Mouse (Mus musculus): Measurements from ENCODE around the gene Acss1. TPM values are rescaled to one million over a fixed set of nuclear protein-coding genes. Genes with fewer than 3 reads are reported as not detected.

The Acss1 gene
- total RNA-seq, 2 experiments from 2014 or later: 17.7 to 18.3 TPM

DNA sequence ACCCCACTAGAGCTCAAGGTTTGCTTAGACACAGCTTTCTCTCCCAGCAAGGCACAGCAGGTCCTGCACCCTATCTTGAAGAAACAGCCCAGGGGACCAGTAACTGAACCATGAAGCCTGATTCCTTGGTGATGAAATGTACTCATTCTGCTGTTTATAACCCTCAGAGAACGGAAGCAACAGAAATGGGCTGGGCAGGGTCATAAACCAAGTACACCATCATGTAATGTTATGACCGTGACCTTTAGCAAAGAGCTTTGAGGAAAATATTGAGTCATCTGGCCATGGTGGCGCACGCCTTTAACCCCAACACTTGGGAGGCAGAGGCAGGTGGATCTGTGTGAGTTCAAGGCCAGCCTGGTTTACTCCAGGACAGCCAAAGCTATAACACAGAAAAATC lies 23.1 kb downstream of the Acss1 start:
- DNase-seq (ENCODE audit: low spot score in 2 of 2): no peak

DNA sequence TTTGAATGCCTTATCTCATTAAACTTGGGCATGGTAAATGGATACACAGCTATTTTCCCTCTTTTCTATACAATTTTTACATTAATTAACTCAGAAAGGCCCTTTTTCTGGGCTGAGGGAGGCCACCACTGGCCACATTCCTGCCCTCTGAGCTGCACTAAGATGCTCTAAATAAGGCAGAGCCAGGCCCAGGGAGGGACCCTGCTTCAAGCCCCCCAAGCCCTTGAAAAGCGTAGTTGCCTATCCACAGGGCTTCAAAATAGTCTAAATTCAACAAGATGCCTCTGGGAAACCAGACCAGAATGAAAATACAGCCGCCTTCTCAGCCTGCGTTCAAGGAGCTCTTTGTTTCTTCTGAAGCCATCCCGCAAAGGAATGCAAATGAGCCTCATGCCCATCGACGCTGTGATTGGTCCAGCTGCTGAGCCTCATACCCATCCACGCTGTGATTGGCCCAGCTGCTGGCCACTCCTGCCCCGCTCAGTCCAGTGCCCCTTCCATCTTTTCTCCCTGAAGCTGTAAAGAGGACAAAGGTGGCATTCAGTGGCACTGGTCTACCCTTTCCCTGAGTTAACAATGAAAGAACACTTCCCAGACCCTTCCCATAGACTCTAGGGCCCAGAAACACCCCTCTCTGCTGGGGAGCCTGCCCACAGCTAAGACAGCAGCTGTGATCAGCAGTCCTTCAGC lies 24.4 kb downstream of the Acss1 start:
- DNase-seq (ENCODE audit: low spot score in 2 of 2): peak in 1 of 2 experiments; percentile 47

DNA sequence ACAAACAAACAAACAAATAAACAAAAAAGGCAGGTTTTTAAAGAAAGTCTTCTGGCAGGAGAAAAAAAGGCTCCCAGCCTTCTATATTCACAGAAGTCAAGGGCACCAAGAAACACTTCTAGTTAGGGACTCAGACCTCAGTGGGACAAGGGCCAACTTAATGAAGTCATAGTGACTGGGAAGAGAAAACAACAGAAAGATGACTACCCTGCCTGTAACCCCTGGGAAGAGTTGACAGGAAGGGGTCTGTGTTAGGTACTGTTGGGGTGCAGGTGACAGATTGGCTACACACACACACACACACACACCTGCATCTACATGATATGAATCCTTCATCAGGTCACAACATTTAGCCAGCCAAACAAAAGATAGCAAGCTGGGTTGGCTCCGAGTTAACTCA lies 25.1 kb downstream of the Acss1 start:
- DNase-seq (ENCODE audit: low spot score in 2 of 2): no peak

DNA sequence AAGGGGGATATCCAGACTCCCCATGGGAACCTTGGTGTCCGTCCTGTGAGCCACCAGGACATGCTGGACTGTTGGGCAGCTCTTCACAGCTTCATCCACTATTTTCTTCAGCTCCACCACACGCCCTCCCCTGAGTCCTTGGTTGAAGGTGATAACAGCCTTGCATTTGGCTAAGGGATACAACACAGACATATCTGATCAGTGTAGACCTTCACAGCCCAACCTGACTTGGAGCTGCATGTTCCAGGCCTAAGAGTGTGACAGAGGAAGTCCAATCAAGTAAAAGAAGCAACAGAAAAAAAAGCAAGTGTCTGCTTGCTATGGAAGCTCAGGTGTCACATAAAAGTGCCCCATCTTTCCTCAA lies 29.9 kb downstream of the Acss1 start:
- DNase-seq (ENCODE audit: low spot score in 2 of 2): no peak

DNA sequence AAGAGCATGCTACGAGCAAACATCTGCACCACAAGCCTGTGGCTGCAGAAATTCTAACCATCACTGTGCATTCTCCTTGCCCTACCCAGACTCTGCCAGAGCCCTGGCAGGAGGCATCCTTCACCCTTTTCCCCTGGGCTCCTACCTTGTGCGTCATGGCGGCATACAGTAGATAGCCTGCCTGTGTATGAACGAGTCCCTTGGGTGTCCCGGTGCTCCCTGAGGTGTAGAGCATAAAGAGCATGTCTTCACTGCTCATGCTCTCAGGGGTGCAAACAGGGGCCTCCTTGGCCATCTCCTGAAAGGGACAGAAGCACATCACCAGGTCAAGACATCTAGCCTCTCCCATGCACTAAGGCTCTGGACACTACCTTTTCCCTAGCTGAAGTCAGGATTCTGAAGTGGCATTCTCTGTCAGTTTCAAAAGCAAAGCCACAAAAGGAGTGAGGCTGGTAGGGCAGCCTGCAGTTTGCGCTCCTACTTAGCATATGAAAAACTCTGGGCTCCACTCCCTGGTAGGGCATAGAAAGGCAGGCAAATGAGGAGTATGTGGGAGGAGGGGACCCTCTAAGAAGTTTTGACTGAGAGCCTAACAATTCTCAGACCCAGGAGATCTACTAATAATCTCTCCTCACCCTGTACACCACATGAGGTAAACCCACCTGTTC lies 30.5 kb downstream of the Acss1 start:
- no peak for DNase-seq (ENCODE audit: low spot score in 2 of 2)

DNA sequence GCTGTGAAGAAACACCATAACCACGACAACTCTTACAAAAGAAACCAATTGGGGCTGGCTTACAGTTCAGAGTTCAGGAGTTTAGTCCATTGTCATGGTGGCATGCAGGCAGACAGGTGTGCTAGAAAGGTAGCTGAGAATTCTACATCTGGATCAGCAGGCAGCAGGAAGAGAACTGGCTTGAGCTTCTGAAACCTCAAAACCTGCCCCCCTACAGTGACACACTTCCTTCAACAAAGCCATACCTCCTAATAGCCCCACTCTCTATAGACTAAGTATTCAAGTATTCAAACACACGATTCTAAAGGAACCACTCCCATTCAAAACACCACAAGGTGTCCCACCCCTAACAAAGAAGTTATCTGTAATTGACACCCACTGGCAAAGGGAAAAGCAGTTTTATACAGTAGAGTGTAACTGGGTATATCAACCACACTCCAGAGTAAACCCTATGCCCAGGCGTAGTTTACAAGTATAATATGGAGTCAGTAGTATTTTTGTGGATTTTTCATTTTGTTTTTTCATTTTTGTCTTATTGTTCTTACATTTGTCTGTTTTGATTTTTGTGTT lies 32.3 kb downstream of the Acss1 start:
- no peak for DNase-seq (ENCODE audit: low spot score in 2 of 2)

DNA sequence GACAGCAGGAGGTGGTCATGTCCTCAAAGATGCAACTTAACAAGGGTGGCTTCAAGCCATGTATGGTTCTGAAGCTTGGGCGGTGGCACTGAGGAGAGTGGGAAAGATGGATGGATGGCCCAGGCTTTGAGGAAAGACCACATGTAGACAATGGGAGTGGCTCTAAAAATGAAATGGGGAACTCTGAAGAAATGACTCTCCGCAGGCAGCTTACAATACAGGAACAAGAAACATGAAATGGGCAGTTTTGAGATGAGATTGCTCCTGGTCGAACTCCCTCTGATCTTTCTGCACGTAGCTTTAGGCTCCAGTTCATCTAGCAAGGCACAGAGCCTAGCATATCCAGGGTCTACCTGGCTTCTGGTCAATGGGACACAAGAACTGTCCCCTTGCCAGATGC lies 39.0 kb downstream of the Acss1 start:
- no peak for DNase-seq (ENCODE audit: low spot score in 2 of 2)

DNA sequence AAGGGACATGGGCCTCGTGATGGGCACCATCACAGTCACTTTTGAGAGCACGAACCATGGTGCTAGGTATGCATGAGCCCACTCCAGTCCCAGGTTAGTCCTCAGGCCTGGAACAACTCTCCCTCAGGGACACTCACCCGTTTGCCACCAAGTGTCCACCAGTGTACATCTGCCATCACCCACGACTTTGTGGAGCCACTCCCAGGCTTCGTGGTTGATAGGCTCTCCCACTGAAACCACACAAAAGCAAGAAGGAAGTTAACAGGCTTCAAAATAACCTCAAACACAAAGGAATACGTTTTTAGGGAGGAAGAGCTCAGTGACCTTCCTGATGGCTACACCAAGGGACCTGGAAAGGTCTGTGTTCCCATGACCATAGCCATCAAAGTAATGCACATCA lies 41.2 kb downstream of the Acss1 start:
- DNase-seq (ENCODE audit: low spot score in 2 of 2): no peak

DNA sequence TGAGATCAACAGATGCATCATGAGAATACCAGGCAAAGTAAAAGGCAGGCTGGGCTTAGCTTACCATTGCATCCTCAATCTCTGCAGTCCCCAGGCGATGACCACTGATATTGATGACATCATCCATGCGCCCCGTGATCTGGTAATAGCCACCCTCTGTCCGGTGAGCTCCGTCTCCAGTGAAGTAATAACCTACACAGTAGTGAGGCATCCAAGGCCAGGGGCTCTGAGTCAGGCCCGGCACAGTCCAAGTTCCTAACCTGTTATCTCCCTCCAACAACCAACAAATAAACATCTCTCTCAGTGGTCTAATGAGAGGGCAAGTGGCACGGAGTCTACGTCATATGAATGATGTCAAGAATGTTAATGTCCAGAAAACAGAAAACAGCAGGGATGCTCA lies 43.4 kb downstream of the Acss1 start:
- no peak for DNase-seq (ENCODE audit: low spot score in 2 of 2)

DNA sequence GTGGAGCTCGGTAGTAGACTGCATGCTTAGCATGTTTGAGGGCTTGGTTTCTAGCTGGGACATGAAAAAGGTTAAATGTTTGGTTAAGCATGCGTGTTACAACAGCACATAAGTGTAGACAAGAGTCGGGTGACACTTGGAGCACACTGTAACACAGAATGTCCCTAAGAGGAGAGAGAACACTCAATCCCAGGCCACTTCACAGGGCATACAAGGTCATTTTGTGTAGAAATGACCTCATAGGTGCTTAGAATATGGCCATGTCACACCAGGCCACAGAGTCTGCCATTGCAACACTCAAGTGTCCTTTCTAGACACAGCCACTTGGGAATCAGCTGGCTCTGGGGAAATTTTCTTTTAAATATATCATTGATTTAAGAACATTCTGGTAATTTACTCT lies 44.3 kb downstream of the Acss1 start:
- no peak for DNase-seq (ENCODE audit: low spot score in 2 of 2)

DNA sequence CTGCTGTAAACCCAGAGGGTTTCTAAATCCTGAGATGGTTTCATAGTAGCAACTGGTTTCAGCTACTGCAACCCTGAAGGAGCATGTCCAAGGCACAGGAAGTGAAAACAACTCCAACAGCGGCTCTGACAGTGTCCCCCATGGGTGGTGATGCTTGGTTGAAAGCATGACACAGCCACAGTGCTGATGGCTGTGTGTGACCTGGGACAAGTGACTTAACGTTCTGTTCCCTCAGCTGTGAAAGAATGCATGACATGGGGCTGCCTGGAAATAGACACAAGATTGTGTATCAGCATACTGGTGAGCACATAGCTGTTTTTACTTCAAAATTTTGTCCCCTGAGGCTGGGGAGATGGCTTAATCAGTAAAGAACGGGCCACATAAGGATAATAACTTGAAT lies 46.6 kb downstream of the Acss1 start:
- no peak for DNase-seq (ENCODE audit: low spot score in 2 of 2)

DNA sequence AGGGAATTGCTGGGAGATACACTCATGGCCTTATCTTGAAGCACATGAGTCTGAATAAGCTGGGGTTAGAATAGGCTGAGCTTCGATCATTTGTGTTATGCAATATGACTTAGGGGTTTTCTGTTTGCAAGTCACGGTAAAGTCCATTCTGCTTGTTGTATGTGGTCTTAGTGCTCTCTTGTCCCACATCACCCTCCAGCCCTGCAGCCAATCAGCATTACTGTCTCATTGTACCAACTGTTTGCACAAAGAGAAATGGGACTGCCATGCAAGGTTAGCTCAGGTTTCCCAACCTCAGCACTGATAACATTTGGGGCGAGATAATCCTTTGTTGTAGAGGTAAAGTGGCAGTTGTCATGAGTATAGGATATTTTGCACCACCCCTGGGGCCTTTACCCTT lies 58.2 kb downstream of the Acss1 start:
- DNase-seq (ENCODE audit: low spot score in 2 of 2): no peak

DNA sequence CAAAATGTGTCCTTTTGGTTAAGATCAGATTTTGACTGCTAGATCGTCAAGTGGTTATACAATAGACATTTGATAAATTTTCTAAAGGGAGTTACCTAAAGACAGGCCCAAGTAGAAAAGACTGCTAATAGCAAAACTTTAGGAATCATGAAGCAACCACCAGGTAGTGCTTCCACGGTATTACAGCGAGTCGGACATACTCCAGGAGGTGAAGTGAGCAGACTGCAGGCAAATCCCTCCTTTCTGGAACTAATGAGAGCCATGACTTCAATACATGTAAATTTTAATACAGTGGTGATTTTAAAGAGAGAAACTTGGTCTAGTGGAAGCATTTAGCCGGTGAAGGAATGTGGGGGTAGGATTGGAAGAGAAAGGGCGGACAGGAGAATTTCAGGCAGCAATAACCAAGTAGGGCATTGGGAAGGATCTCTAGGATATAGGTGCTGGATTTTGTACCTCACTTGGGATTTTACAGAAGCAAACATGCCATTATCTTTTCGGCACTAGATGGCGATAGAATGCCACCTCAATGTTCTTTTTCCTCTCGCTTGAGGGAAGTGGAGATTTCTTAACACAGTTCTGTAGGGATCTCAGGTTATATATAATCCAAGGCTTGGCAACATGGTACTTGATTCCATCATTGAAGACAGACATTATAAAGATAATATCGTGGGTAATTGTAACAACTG lies 59.3 kb downstream of the Acss1 start:
- DNase-seq (ENCODE audit: low spot score in 2 of 2): peak; percentile 78 to 79

DNA sequence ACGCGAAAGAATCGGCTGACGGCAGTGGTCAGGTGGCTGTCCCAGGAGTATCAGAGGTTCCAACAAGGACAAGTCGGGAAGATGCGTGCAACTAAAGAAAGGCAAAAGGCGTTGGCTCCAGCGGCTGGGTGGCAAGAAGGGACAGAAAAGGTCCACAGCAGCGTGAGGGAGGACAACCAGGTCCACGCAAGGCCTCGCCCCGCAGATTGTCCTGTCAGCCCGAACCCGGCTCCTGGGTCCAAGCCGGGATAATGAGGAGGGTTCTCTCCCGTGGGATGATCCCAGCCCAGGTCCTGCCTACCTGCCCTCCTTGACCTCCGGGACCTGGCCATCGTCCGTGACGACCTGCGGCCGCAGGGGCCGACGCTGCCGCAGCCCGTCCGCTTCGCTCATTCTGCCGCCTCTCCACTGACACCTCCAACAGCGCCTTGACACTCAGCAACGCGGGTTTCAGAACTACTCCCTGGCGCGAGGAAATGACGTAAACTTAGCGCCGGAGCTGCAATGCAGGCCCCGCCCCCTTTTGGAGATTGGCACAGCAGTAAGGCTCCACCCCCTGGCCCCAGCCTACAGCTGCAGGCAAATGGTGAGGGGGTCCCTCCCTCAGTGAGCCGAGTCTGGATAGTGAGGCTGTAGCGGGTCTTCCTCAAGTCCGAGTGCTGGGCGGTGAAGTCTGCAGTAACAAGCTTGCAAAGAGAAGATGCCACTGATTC lies 60.1 kb downstream of the Acss1 start, which contains the start of gene Apmap:
Gene Apmap, minus strand, starts transcription at position 481 of the 713 bp plus-strand sequence.
- DNase-seq (ENCODE audit: low spot score in 2 of 2): peak; percentile 97 to 99

DNA sequence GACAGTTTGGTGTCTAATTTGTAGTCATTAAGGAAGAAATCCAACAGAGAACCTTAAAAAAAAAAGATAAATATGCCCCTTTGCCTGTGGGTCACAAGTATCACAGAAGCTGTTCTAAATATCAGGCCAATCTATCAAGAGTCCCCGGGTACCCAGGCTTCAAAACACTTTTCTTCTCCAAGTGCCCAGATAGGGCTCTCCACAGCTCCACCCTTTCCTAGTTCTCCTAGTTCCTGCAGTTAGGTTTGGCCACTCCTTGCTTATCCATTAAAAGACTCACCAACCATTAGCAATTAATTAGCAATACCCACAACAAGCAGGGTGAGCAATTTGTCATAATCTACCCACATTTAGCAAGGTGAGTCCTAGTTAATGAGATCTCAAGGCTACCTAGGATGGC lies 61.2 kb downstream of the Acss1 start:
- DNase-seq (ENCODE audit: low spot score in 2 of 2): no peak

DNA sequence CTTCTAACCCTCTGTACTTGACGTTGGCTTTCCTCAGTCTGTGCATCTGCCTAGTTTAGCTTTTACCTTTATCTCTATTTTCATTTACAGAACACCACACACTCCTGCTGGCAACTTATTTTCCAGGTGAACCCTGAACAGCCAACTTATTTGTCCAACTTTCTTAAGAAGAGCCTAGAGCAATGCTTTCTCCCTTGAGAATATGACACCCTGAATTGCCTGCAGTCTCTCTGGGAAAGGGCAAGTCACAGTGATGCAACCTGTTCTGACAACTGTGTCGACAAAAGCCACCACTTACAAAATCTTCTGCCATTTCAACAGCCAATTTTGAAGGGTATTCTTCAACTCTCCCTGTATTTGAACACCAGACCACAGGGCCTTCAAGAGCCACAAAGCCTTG lies 63.5 kb downstream of the Acss1 start:
- no peak for DNase-seq (ENCODE audit: low spot score in 2 of 2)

DNA sequence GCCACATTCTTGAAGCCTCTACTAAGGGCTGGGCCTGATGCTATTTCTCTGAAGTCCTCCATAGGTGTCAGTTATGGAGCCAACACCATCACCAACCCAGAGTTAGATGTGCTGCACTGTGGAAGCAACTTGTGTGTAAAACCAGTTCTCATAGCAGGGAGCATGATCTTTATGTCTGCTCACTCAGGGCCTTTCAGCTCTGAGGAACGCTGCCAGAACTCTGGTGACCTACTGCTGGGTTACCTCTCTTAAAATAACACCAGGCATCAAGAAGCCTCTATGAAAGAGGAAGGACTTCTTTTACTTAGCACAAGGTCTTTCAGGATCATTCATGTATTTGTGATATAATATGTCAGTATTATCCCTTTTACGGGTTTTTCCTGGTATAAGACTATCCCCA lies 66.1 kb downstream of the Acss1 start:
- DNase-seq (ENCODE audit: low spot score in 2 of 2): no peak

DNA sequence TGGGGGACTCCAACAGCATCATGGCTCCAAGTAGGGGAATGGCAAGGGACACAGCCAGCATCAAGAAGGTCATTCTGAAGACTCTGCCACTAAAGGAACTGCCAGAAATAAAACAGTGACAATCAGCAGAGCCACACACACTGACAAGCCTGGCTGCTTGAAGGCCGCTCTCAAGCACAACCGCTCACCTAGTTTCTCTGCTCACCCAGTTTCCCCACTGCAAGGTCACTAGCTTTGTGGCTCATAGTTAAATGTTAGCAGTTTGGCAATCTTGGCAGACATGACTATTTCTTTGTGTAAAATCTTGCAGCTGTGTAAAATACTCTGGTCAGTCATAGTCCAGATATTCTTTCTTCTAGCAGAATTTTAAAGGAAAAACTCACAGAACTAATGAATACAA lies 68.0 kb downstream of the Acss1 start:
- DNase-seq (ENCODE audit: low spot score in 2 of 2): no peak

DNA sequence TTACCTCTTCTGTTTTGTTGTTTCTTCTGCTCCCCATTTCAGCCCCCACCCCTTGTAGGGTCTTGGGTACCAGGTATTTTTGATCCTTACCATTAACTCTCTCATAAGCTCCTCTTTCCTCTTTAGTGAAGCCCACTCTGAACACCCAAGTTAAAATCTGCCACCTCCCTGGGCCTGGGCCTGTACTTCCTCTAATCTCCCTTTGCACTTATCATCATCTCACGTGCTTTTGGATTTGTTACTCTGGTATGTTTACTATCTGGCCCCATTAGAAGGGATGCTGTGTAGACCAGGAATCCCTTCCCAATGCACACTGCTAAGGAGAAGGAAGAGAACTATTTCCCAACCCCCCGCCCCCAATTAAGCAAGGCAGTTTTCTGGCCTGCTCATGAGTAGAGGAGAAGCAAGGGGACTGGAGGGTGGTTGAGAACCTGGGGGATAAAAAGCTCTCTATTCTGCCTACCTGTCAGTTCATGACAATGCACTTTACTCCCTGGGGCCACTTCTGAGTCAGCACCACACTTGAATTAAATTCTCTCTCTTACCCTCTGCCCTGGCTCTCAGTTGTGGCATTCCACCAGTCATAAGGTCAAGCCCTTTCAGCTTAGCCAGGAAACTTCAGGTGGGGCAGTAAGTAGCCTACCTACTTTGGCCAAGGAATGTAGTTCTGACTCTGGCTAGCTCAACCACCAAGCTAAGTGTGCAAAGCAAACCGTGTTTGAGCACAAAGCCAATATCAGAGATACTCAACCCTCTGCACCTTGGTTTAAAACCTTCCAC lies 72.7 kb downstream of the Acss1 start:
- DNase-seq (ENCODE audit: low spot score in 2 of 2): no peak

DNA sequence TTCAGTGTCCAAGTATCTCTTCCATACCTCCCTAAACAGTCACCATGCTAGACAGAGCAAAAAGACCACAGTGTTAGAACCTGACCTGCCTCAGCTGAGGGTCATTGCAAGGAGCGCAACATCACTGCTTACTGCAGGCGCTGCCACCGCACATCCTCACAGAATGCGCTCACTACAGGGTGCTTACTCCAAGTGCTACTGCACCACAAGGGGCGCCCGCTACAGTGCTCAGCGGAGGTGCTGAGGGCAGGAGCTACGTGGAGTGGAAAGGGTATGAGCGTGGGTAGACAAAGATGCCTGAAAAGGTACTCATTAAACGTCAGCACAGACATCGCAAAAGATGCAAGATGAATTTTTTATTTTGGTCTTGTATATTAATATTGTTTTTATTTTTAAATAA lies 79.2 kb downstream of the Acss1 start:
- no peak for DNase-seq (ENCODE audit: low spot score in 2 of 2)

DNA sequence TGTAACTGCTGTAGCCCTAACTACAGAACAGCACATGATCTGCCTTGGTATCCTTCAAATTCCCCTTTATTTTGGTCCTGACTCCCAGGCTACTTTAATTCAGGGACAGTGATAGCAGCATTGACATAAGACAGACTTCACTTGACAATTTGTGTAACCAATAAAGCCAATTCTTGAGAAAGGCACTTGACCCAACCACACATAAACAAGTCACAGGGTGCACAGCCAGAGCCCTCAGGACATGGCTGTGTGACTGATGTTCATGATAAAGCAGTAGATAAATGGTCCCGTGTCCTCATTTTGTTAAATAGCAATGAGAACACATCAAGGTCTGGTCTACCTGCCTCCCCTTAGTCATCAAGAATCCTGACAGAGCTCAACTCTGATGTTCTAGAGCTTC lies 88.7 kb downstream of the Acss1 start:
- no peak for DNase-seq (ENCODE audit: low spot score in 2 of 2)

All from left cerebral cortex, adult 18-20 months (tissue).